Mouse (Mus musculus) limb, embryonic 10.5 days (tissue): ENCODE measurements around the gene Lmo3. TPM values are rescaled to one million over a fixed set of nuclear protein-coding genes. Genes with fewer than 3 reads are reported as not detected.
A peak's percentile ranks its signal among the peaks of the same experiment; 100 is the strongest.

ENCODE experiments used
- DNase-seq: peaks from one replicate; pipeline ENCODE4 v3.0.0-alpha.2; 2017; ENCODE audit warnings: low spot score
- H3K27ac ChIP-seq: fragments of 300-500 bp; sonication (generic); 2 replicates; pipeline ENCODE4 v1.5.1; 2016; ENCODE audit warnings: mild to moderate bottlenecking
- H3K27me3 ChIP-seq: fragments of 300-500 bp; sonication (generic); 2 replicates; pipeline ENCODE4 v1.6.1; 2016; ENCODE audit warnings: low read depth, mild to moderate bottlenecking; ENCODE audit not compliant: poor library complexity, severe bottlenecking
- H3K36me3 ChIP-seq: fragments of 300-500 bp; sonication (generic); 2 replicates; pipeline ENCODE4 v1.6.1; 2016; ENCODE audit warnings: mild to moderate bottlenecking, moderate library complexity
- H3K4me1 ChIP-seq: fragments of 300-500 bp; sonication (generic); 2 replicates; pipeline ENCODE4 v1.6.1; 2016
- H3K4me3 ChIP-seq: fragments of 300-500 bp; sonication (generic); 2 replicates; pipeline ENCODE4 v1.5.1; 2016; ENCODE audit warnings: mild to moderate bottlenecking, moderate library complexity
- H3K9me3 ChIP-seq: fragments of 300-500 bp; sonication (generic); replicated peaks from 2 replicates; pipeline ENCODE4 v1.6.1; 2016; ENCODE audit warnings: mild to moderate bottlenecking
- WGBS: fragments of 180-500 bp; shearing (Covaris S2); methylation state at CpG from one replicate; pipeline ENCODE4 v1.1.7; 2016; 5-methylcytosine and 5-hydroxymethylcytosine counted together
- polyA plus RNA-seq: library from polyadenylated mRNA; unstranded; fragments of >200 nt; fragmentation: Nextera tagmentation; extraction: Ambion mirVana; gene quantifications from 2 replicates; pipeline ENCODE4 v1.2.1, GENCODE M21; 2016

Gene Lmo3
- polyA plus RNA-seq, 1 experiment from 2014 or later = 3.5 TPM

DNA sequence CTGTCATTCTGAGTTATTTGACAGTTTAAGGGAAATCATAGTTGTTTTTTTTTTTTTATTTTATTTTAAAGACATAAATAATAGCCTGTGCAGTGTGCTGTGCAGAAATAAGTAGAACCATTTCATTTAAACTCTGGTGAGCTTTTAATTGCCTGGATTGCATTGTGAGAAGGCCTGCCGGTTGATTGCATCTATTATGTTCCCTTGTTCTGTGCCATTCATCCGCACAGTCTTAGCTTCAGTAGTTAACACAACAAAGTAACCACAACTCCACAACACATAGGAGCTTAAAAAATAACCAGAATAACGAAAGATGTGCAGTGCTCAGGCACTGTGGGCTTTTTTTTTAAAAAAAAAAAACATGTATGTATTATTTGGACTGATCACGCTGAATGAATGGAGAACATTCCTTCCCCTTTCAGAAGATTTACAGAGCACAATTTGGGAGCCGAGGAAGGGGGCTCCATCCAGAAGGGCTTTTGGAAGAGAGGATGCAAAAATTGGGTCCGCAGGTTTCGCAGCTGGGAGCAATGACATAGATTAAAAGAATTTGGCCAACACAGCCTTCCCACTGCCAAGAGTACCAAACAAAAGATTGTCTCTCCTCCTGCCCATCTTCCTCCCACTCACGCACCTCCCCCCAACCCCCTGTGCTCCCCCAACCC, 161.8 kb downstream of the Lmo3 start:
- Histone ChIP-seq H3K27me3 (peaks cover 34% of the 10 kb centered on the region; the same call in 1 of the 2 replicates), H3K4me3 (peak overlapping the region; percentile 51), H3K4me1 (peaks cover 41% of the 10 kb centered on the region), H3K9me3 (no peaks in the 10 kb centered on the region), H3K27ac (no peak overlapping the region; the same call in 1 of the 2 replicates), H3K36me3 (no peaks in the 10 kb centered on the region)
- DNase-seq = no peak
- 37% methylated on average over 8 of the region's 8 CpGs for WGBS

DNA sequence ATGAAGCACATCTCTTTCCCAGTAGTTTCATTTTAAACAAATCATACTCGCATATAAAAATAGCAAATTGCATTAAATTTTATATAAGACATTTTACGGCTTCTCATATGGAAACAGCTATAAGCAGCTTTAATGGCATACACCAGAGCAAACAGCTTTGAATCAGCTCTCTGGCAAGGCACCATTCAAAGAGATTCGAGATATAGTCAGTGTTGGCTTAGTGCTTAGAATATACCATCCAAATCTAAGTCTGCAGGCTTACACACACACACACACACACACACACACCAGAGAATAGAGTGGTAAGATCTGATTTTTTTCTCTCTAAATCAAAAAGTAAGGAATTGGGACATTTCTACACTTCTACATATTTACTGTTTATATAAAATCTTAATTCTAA, 169.7 kb downstream of the Lmo3 start:
- Histone ChIP-seq H3K4me1 (0 out of 2 replicates have a peak, but pooled peaks cover 3% of the 10 kb centered on the region), H3K4me3 (no peak overlapping the region), H3K27ac (no peak overlapping the region), H3K9me3 (no peaks in the 10 kb centered on the region), H3K27me3 (no peaks in the 10 kb centered on the region), H3K36me3 (no peaks in the 10 kb centered on the region)
- WGBS = 95% methylated on average over 3 of the region's 3 CpGs
- no peak for DNase-seq

GRCm38 (mm10) chr6:138402031-138402430, 179.7 kb downstream of the Lmo3 start:
- H3K27ac ChIP-seq = no peak overlapping the region
- H3K9me3 ChIP-seq = no peaks in the 10 kb centered on the region
- 87% methylated on average over 6 of the region's 6 CpGs for WGBS
- no peak for DNase-seq
- no peaks in the 10 kb centered on the region for H3K4me1 ChIP-seq
- no peak overlapping the region for H3K4me3 ChIP-seq
- H3K27me3 ChIP-seq = no peaks in the 10 kb centered on the region
- H3K36me3 ChIP-seq = no peaks in the 10 kb centered on the region

GRCm38 (mm10) chr6:138398836-138399235, 182.9 kb downstream of the Lmo3 start:
- H3K4me1 ChIP-seq = no peaks in the 10 kb centered on the region
- no peaks in the 10 kb centered on the region for H3K36me3 ChIP-seq
- H3K27ac ChIP-seq = no peak overlapping the region
- H3K4me3 ChIP-seq = no peak overlapping the region
- no peaks in the 10 kb centered on the region for H3K27me3 ChIP-seq
- WGBS = 93% methylated on average over 1 of the region's 1 CpGs
- no peak for DNase-seq
- no peaks in the 10 kb centered on the region for H3K9me3 ChIP-seq

- 76% methylated on average over 5 of the region's 5 CpGs for WGBS
- Histone ChIP-seq H3K36me3 (no peaks in the 10 kb centered on the region), H3K27ac (no peak overlapping the region), H3K4me3 (no peak overlapping the region), H3K9me3 (no peaks in the 10 kb centered on the region), H3K27me3 (no peaks in the 10 kb centered on the region), H3K4me1 (peaks cover 6% of the 10 kb centered on the region)
- no peak for DNase-seq
Observed at GRCm38 (mm10) chr6:138391085-138391484, 190.7 kb downstream of the Lmo3 start.

DNA sequence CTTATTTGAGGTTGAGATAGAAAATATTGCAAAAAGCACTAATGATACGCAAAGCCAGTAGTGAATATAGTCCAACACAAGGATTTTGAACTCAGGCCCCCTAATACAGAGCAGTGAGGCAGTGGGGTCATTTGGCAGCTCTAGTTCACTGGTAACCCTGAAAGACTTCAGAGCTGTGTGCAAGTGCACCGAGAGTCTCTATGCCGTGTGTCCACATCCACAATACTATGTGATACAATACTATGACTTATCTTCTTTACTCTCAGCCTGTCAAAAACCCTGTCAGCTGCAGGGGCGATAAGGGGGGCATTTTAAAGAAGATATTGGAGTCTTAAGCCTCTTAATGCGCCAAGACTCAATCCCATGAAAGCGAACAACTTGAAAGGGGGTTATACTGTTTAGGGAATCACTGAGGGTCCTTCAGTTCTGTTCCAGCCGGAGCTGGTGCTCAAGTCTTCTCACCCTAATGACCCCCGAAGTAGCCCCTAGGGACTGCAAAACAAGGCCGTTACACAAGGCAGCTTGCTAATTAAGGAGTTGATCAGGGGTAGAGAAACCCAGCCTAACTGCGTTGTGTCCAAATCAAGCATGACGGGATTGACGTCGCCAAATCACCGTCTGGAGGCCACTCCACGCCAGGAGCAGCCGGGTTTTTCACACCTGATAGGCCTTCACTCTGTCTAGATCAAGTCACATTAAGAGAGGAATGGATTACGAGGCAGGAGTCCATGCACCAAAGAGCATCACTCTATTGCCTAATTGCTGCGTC, 193.4 kb downstream of the Lmo3 start:
- Histone ChIP-seq H3K27ac (no peak overlapping the region), H3K9me3 (no peaks in the 10 kb centered on the region), H3K36me3 (no peaks in the 10 kb centered on the region), H3K4me3 (no peak overlapping the region), H3K4me1 (peaks cover 6% of the 10 kb centered on the region), H3K27me3 (no peaks in the 10 kb centered on the region)
- WGBS = 78% methylated on average over 18 of the region's 18 CpGs
- no peak for DNase-seq

- Histone ChIP-seq H3K9me3 (no peaks in the 10 kb centered on the region), H3K27me3 (no peaks in the 10 kb centered on the region), H3K4me3 (no peak overlapping the region), H3K4me1 (peaks cover 10% of the 10 kb centered on the region), H3K36me3 (no peaks in the 10 kb centered on the region), H3K27ac (no peak overlapping the region)
- DNase-seq = no peak
- 90% methylated on average over 1 of the region's 1 CpGs for WGBS
Observed at GRCm38 (mm10) chr6:138383208-138383607, 198.6 kb downstream of the Lmo3 start.

DNA sequence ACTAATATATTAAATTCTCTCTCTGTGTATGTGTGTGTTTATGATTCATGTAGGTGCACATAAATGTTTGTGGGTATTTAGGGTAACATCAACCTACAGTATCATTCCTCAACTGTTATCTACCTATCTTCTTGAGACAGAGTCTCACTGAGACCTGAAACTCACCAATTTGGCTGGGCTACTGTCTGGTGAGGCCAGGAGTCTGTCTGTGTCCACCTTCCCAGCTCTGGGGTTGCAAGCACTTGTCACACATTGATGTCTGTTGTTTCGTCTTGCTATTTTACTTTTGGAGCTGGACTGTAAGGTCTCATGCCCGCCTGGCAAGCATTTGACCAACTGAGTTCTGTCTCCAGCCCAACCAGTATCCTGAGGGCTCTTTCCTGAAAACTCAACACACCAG, 210.6 kb downstream of the Lmo3 start:
- Histone ChIP-seq H3K4me3 (no peak overlapping the region), H3K36me3 (no peaks in the 10 kb centered on the region), H3K27me3 (no peaks in the 10 kb centered on the region), H3K9me3 (no peaks in the 10 kb centered on the region), H3K4me1 (no peaks in the 10 kb centered on the region), H3K27ac (no peak overlapping the region)
- 92% methylated on average over 2 of the region's 2 CpGs for WGBS
- no peak for DNase-seq

DNA sequence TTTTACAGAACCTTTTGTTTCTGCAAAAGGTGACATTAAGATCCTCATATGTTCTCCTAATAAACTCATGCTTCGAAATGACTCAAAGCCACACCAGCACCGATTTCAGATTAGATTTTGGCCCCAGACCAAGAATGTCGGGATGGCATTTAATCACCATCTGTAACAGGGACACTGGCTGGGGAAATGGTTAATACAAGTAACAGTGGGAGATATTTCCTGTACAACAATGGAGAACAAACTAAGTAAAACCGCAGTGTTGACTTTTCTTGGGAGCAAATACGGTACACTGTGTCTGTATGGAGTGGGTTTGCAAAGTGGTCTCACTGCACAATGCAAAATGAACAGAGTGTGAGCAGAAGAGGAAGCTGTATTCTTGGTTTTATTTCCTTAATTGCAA, 217.7 kb downstream of the Lmo3 start:
- H3K27me3 ChIP-seq = no peaks in the 10 kb centered on the region
- peaks cover 12% of the 10 kb centered on the region; the same call in 1 of the 2 replicates for H3K4me1 ChIP-seq
- DNase-seq = no peak
- H3K27ac ChIP-seq = no peak overlapping the region
- WGBS = 90% methylated on average over 5 of the region's 5 CpGs
- no peaks in the 10 kb centered on the region for H3K9me3 ChIP-seq
- no peaks in the 10 kb centered on the region for H3K36me3 ChIP-seq
- no peak overlapping the region for H3K4me3 ChIP-seq

DNA sequence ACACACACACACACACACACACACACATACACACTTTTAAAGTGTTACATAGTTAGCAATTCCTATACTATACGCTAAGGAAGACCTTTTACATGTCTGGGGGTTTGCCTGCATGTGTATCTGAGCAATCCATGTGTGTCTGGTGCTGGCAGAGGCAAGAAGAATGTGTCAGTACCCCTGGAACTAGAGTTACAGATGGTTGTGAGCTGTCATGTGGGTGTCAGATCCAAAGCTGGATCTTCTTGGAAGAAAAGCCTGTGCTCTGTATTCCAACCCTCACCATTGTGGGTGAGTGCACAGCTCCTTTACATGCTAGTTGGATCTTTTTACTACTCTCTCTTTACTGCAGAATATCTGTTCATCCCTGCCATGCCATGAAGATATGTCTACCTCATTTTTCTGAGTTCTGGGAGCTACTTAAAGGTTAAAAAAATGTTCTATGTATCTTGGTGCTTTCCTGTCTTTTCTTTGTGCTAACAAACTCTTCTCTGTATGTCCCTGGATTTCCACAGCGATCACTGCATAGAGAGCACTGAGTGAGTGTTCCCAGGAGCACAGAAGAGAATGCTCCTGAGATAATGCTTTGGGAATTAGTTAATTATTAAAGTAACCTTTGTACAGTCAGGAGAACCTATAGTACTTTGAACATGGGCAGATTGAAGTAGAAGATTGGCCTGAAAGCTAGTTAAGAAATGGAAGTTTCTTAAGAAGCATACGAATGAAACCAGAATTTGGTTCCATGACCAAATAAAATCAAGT, 231.0 kb downstream of the Lmo3 start:
- Histone ChIP-seq H3K36me3 (no peaks in the 10 kb centered on the region), H3K4me1 (no peaks in the 10 kb centered on the region), H3K4me3 (no peak overlapping the region), H3K27me3 (no peaks in the 10 kb centered on the region), H3K9me3 (no peaks in the 10 kb centered on the region), H3K27ac (no peak overlapping the region)
- WGBS = 86% methylated on average over 3 of the region's 3 CpGs
- no peak for DNase-seq

DNA sequence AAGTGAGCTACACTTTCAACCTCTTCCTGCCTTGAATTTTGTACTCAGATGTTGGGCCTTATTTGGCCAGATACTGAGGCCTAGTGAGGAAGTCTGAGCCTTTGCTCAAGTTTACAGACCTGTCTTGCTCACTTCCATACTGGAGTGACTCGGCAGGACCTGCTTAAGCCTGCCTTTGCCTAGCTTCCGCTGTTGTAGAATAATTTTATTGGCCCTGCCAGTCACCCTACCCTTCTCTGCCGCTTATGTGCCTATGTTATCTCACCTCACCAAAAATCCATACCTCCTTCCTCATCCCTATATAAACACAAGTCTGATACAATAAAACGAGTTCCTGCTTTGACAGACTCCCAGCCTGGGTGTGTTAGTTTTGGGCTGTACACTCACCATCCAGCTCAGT, 235.2 kb downstream of the Lmo3 start:
- DNase-seq = no peak
- Histone ChIP-seq H3K27ac (no peak overlapping the region), H3K9me3 (no peaks in the 10 kb centered on the region; the same call in 1 of the 2 replicates), H3K4me3 (no peak overlapping the region), H3K27me3 (no peaks in the 10 kb centered on the region), H3K4me1 (no peaks in the 10 kb centered on the region), H3K36me3 (no peaks in the 10 kb centered on the region)
- WGBS = 88% methylated on average over 4 of the region's 4 CpGs

DNA sequence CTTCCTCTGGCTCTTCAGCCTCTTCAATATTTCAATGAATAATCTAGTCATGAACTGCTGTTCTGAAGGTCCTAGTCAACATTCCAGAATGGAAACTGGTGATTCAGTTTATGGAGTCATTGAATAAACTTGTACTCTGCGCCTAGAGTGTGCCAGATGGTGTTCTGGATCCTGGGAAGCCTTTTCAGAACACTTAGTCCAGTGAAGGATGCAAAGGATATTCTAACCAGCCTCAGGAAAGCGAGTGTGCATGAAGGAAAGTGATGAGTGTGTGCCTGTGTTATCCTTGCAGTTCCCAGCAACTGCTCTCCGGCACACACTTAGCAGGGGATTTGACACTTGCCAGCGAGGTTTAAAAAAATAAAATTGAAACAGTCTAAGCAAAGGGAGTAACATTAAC, 245.9 kb downstream of the Lmo3 start:
- 85% methylated on average over 4 of the region's 4 CpGs for WGBS
- Histone ChIP-seq H3K27me3 (no peaks in the 10 kb centered on the region), H3K27ac (no peak overlapping the region), H3K4me1 (no peaks in the 10 kb centered on the region), H3K36me3 (no peaks in the 10 kb centered on the region), H3K4me3 (no peak overlapping the region), H3K9me3 (no peaks in the 10 kb centered on the region)
- no peak for DNase-seq

GRCm38 (mm10) chr6:138333991-138334390, 247.8 kb downstream of the Lmo3 start:
- H3K27ac ChIP-seq = no peak overlapping the region
- WGBS = 96% methylated on average over 7 of the region's 7 CpGs
- DNase-seq = no peak

More at GRCm38 (mm10) chr6:138333991-138334390, 247.8 kb downstream of the Lmo3 start:
- Histone ChIP-seq H3K4me3 (no peak overlapping the region), H3K36me3 (no peaks in the 10 kb centered on the region), H3K27me3 (no peaks in the 10 kb centered on the region), H3K4me1 (no peaks in the 10 kb centered on the region), H3K9me3 (no peaks in the 10 kb centered on the region)
